Mouse (Mus musculus) T-helper 1 cell (primary cell): ENCODE measurements around the gene Olfr1037.
"Not testable (repeated sequence)": the region's sequence is repeated elsewhere in the genome, so short reads cannot be mapped to it uniquely, and the experiment has no call there.

Experiments
- in situ Hi-C: fragments of 300-600 bp; cut with MboI, MseI; formaldehyde crosslinking; loops from one replicate; pipeline ENCODE4 v1.15.1; 2025; ENCODE audit warnings: high pct_unique_total_duplicates

Olfr1037 gene

DNA sequence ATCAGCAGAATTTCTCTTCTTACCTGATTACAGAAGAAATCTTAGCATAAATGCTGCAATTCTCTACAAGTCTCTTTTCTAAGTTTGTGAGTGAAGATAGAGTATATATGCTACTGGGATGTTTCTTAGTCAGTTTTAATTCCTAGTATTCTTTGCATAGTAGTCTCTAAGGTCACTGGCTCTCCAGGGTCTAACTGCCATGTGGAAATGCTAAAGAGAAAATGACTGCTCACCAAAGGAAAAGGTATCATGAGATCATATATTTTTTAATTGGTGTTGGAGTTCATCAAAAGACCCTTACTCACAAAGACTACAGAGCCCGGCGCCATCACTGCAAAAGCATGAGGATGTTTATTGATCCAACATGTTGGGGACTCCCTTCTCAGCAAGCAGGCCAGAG, at the start of gene Olfr1037:
Gene Olfr1037, minus strand, starts transcription at position 101 of the 400 bp plus-strand sequence.
- in situ Hi-C loops = no loop called here

DNA sequence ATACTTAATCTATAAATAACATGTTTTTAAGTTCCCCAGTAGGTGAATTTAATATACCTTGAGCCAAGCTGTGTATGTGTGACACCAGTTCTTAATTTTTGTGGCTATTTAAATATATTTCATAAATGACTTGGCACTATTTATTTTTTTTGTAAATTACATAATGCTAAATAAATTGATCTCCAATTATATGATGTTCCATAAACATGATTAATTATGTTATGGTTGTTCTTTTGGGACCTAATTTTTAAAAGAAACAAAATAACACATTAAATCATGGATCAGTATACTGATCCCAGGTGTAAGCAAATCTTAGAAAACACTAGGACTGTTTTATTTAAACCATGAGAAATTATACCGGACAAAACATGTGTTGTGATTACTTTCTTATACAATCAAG, 48.6 kb upstream of the Olfr1037 start, which contains the start of gene Olfr1039:
Gene Olfr1039, minus strand, starts transcription at position 101 of the 400 bp plus-strand sequence.
- in situ Hi-C loops = no loop called here

GRCm38 (mm10) chr2:86080478-86080877, 6.7 kb downstream of the Olfr1037 start:
- in situ Hi-C loops = not testable (repeated sequence)

- in situ Hi-C loops = not testable (repeated sequence)
Measured at GRCm38 (mm10) chr2:86073692-86074091, 13.5 kb downstream of the Olfr1037 start, which contains the start of gene Olfr1036. Gene Olfr1036, plus strand, starts transcription at chr2:86073992.

DNA sequence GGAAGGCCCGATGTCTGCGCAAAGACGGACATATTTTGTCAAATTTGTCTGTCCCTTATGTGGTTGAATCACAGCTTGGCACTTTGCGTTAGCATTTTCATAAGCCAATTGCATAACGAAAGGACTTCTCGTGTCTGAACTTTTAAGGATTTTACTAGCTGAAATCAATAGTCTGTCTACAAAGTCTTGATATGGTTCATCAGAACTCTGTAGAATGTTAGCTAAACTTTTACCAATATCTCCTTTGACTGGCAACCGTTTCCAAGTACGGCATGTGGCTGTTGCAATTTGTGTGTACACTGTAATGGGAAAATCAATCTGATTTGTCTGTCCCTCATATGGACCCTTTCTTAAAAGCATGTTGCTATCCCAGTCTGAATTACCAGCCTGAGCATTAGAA, 17.0 kb downstream of the Olfr1037 start:
- in situ Hi-C loops = no loop called here

DNA sequence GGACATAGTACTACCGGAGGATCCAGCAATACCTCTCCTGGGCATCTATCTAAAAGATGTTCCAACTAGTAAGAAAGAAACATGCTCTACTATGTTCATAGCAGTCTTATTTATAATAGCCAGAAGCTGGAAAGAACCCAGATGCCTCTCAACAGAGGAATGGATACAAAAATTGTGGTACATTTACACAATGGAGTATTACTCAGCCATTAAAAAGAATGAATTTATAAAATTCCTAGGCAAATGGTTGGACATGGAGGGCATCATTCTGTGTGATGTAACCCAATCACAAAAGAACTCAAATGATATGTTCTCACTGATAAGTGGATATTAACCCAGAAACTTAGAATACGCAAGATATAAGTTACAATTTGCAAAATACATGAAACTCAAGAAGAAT, 23.4 kb downstream of the Olfr1037 start:
- in situ Hi-C loops = not testable (repeated sequence)

- in situ Hi-C loops = not testable (repeated sequence)
Measured at GRCm38 (mm10) chr2:86050777-86051176, 36.4 kb downstream of the Olfr1037 start.

- in situ Hi-C loops = no loop called here
Measured at GRCm38 (mm10) chr2:86045561-86045960, 41.6 kb downstream of the Olfr1037 start, which contains the start of gene Olfr1034. Gene Olfr1034, plus strand, starts transcription at chr2:86045861.
